Mouse (Mus musculus) myocyte (in vitro differentiated cells): ENCODE data around the gene Rin3. TPM values are rescaled to one million over a fixed set of nuclear protein-coding genes. Genes with fewer than 3 reads are reported as not detected.

Experiments used
- H3K27me3 ChIP-seq: one replicate; pipeline ENCODE4 v1.6.1; 2011; ENCODE audit not compliant: control insufficient read depth, insufficient read depth, insufficient read length
- H3K36me3 ChIP-seq: one replicate; pipeline ENCODE4 v1.6.1; 2011; ENCODE audit not compliant: control insufficient read depth, insufficient read depth
- H3K4me2 ChIP-seq: one replicate; pipeline ENCODE4 v1.6.1; 2011; ENCODE audit warnings: low read depth, control low read depth
- H3K4me3 ChIP-seq: one replicate; pipeline ENCODE4 v1.5.1; 2011; ENCODE audit warnings: mild to moderate bottlenecking, control low read depth, moderate library complexity
- H3K79me2 ChIP-seq: one replicate; pipeline ENCODE4 v1.6.1; 2011; ENCODE audit not compliant: control insufficient read depth, insufficient read depth
- H3ac ChIP-seq: one replicate; pipeline ENCODE4 v1.6.1; 2011; ENCODE audit not compliant: control insufficient read depth, insufficient read length
- CEBPB ChIP-seq: IDR thresholded peaks from 2 replicates; pipeline ENCODE4 v1.6.1; 2011; ENCODE audit warnings: mild to moderate bottlenecking, moderate library complexity; ENCODE audit not compliant: poor library complexity, insufficient read depth, severe bottlenecking
- E2F4 ChIP-seq: IDR thresholded peaks from one replicate; pipeline ENCODE4 v1.6.1; 2011; ENCODE audit warnings: mild to moderate bottlenecking, control low read depth, moderate library complexity; ENCODE audit not compliant: insufficient read depth
- MAX ChIP-seq: IDR thresholded peaks from one replicate; pipeline ENCODE4 v1.6.1; 2011; ENCODE audit warnings: low read depth, mild to moderate bottlenecking, control low read depth
- MYOD1 ChIP-seq, 3 experiments: IDR thresholded peaks; one replicate each; pipeline ENCODE4 v1.6.1; 2011; ENCODE audit warnings: control low read depth in 2 of 3, low read depth in 2 of 3, mild to moderate bottlenecking in 2 of 3, moderate library complexity in 1 of 3; ENCODE audit not compliant: insufficient read length in 2 of 3, control insufficient read depth in 1 of 3
- MYOG ChIP-seq, 3 experiments: IDR thresholded peaks; one replicate each; pipeline ENCODE4 v1.6.1; 2011; ENCODE audit warnings: control low read depth in 2 of 3, low read depth in 2 of 3, mild to moderate bottlenecking in 2 of 3; ENCODE audit not compliant: insufficient read length in 2 of 3, control insufficient read depth in 1 of 3, insufficient read depth in 1 of 3
- POLR2A ChIP-seq: IDR thresholded peaks from one replicate; pipeline ENCODE4 v1.6.1; 2011; ENCODE audit warnings: low read depth, mild to moderate bottlenecking, control low read depth, moderate library complexity; ENCODE audit not compliant: insufficient read length
- POLR2AphosphoS2 ChIP-seq: IDR thresholded peaks from one replicate; pipeline ENCODE4 v1.6.1; 2011; ENCODE audit warnings: low read depth, control low read depth; ENCODE audit not compliant: insufficient read length
- REST ChIP-seq: IDR thresholded peaks from one replicate; pipeline ENCODE4 v1.6.1; 2011; ENCODE audit warnings: mild to moderate bottlenecking, control low read depth, moderate library complexity; ENCODE audit not compliant: insufficient read depth, insufficient read length
- SRF ChIP-seq: IDR thresholded peaks from one replicate; pipeline ENCODE4 v1.6.1; 2011; ENCODE audit warnings: low read depth; ENCODE audit not compliant: control insufficient read depth, insufficient read length
- TCF12 ChIP-seq: IDR thresholded peaks from one replicate; pipeline ENCODE4 v1.6.1; 2011; ENCODE audit warnings: mild to moderate bottlenecking, control low read depth; ENCODE audit not compliant: poor library complexity, insufficient read depth, severe bottlenecking
- TCF3 ChIP-seq: IDR thresholded peaks from one replicate; pipeline ENCODE4 v1.6.1; 2011; ENCODE audit warnings: low read depth, control low read depth; ENCODE audit not compliant: insufficient read length
- USF1 ChIP-seq: IDR thresholded peaks from one replicate; pipeline ENCODE4 v1.6.1; 2011; ENCODE audit warnings: low read depth, mild to moderate bottlenecking, control low read depth, moderate library complexity
- polyA plus RNA-seq: library from polyadenylated mRNA; unstranded; fragments of >200 nt; fragmentation: generic; extraction: Trizol; gene quantifications from one replicate; pipeline ENCODE4 v1.2.1, GENCODE M21; 2012; ENCODE audit warnings: missing spikeins

Gene Rin3
- polyA plus RNA-seq, 1 experiment = 23.4 TPM

GRCm38 (mm10) chr12:102417701-102418100, 134.9 kb downstream of the Rin3 start:
- no peak overlapping the region for H3ac ChIP-seq
- no peak for TF ChIP-seq USF1
- peak; percentile 53; the same call in 1 of the 2 replicates for TF ChIP-seq CEBPB
- no peak for TF ChIP-seq SRF
- no peak for TF ChIP-seq MYOG (IDR thresholded peaks at IDR 0.05; ENCODE audit: control insufficient read depth in 1 of 3, insufficient read depth in 1 of 3, insufficient read length in 2 of 3, low read depth in 2 of 3)
- no peak for TF ChIP-seq E2F4
- no peak for TF ChIP-seq TCF3
- no peak for TF ChIP-seq MYOD1 (IDR thresholded peaks at IDR 0.05; ENCODE audit: control insufficient read depth in 1 of 3, insufficient read length in 2 of 3, low read depth in 2 of 3)
- no peak for TF ChIP-seq POLR2AphosphoS2
- no peak overlapping the region for H3K4me2 ChIP-seq
- no peaks in the 10 kb centered on the region for H3K27me3 ChIP-seq
- H3K79me2 ChIP-seq = peaks cover 5% of the 10 kb centered on the region
- H3K36me3 ChIP-seq = no peaks in the 10 kb centered on the region
- no peak overlapping the region for H3K4me3 ChIP-seq

- Histone ChIP-seq H3K79me2 (peaks cover 5% of the 10 kb centered on the region), H3ac (no peak overlapping the region), H3K36me3 (peaks cover 3% of the 10 kb centered on the region), H3K4me3 (no peak overlapping the region), H3K4me2 (peak overlapping the region; percentile 39), H3K27me3 (no peaks in the 10 kb centered on the region)
- TF ChIP-seq E2F4 (no peak), REST (no peak), MYOG (IDR thresholded peaks at IDR 0.05; ENCODE audit: control insufficient read depth in 1 of 3, insufficient read depth in 1 of 3, insufficient read length in 2 of 3, low read depth in 2 of 3) (no peak), TCF3 (no peak), MAX (no peak), POLR2AphosphoS2 (no peak), SRF (no peak), USF1 (no peak), MYOD1 (IDR thresholded peaks at IDR 0.05; ENCODE audit: control insufficient read depth in 1 of 3, insufficient read length in 2 of 3, low read depth in 2 of 3) (no peak), POLR2A (no peak), CEBPB (no peak), TCF12 (no peak)
Measured at GRCm38 (mm10) chr12:102419544-102419943, 136.7 kb downstream of the Rin3 start.

- H3K4me2 ChIP-seq = peak overlapping the region; percentile 39
- H3ac ChIP-seq = no peak overlapping the region
- H3K79me2 ChIP-seq = peaks cover 5% of the 10 kb centered on the region
- H3K36me3 ChIP-seq = peaks cover 3% of the 10 kb centered on the region
- H3K27me3 ChIP-seq = no peaks in the 10 kb centered on the region
- TF ChIP-seq MYOD1 (IDR thresholded peaks at IDR 0.05; ENCODE audit: control insufficient read depth in 1 of 3, insufficient read length in 2 of 3, low read depth in 2 of 3) = peak in 2 of 3 experiments; percentile 51 to 83
- peak; percentile 41 to 85 (median 46) for TF ChIP-seq MYOG (IDR thresholded peaks at IDR 0.05; ENCODE audit: control insufficient read depth in 1 of 3, insufficient read depth in 1 of 3, insufficient read length in 2 of 3, low read depth in 2 of 3)
- TF ChIP-seq POLR2AphosphoS2 = no peak
- H3K4me3 ChIP-seq = no peak overlapping the region
Measured at GRCm38 (mm10) chr12:102420168-102420890, 137.5 kb downstream of the Rin3 start.

GRCm38 (mm10) chr12:102422065-102422464, 139.2 kb downstream of the Rin3 start:
- H3K4me3 ChIP-seq = no peak overlapping the region
- no peaks in the 10 kb centered on the region for H3K27me3 ChIP-seq
- H3ac ChIP-seq = no peak overlapping the region
- no peak for TF ChIP-seq SRF
- TF ChIP-seq MAX = peak; percentile 39
- no peak for TF ChIP-seq E2F4
- no peak for TF ChIP-seq REST
- peak in 1 of 3 experiments; percentile 76 for TF ChIP-seq MYOG (IDR thresholded peaks at IDR 0.05; ENCODE audit: control insufficient read depth in 1 of 3, insufficient read depth in 1 of 3, insufficient read length in 2 of 3, low read depth in 2 of 3)
- TF ChIP-seq TCF12 = peak; percentile 30
- TF ChIP-seq MYOD1 (IDR thresholded peaks at IDR 0.05; ENCODE audit: control insufficient read depth in 1 of 3, insufficient read length in 2 of 3, low read depth in 2 of 3) = peak in 2 of 3 experiments; percentile 41 to 78
- peak overlapping the region; percentile 73 for H3K4me2 ChIP-seq
- peaks cover 3% of the 10 kb centered on the region for H3K36me3 ChIP-seq
- H3K79me2 ChIP-seq = peaks cover 5% of the 10 kb centered on the region

GRCm38 (mm10) chr12:102422623-102423320, 139.9 kb downstream of the Rin3 start:
- TF ChIP-seq CEBPB (no peak), E2F4 (no peak), MYOD1 (IDR thresholded peaks at IDR 0.05; ENCODE audit: control insufficient read depth in 1 of 3, insufficient read length in 2 of 3, low read depth in 2 of 3) (no peak), POLR2A (no peak), USF1 (no peak), MYOG (IDR thresholded peaks at IDR 0.05; ENCODE audit: control insufficient read depth in 1 of 3, insufficient read depth in 1 of 3, insufficient read length in 2 of 3, low read depth in 2 of 3) (no peak), TCF3 (no peak), POLR2AphosphoS2 (no peak)
- Histone ChIP-seq H3K27me3 (no peaks in the 10 kb centered on the region), H3K79me2 (peaks cover 5% of the 10 kb centered on the region), H3K4me2 (peak overlapping the region; percentile 53), H3ac (no peak overlapping the region), H3K4me3 (no peak overlapping the region), H3K36me3 (peaks cover 3% of the 10 kb centered on the region)
